Mouse (Mus musculus) hindbrain, embryonic 10.5 days (tissue): Measurements from ENCODE around the gene Synpo2. TPM values are rescaled to one million over a fixed set of nuclear protein-coding genes. Genes with fewer than 3 reads are reported as not detected.

ENCODE experiments used
- DNase-seq: peaks from one replicate; pipeline ENCODE4 v3.0.0-alpha.2; 2017; ENCODE audit warnings: low spot score
- H3K27ac ChIP-seq: fragments of 300-500 bp; sonication (generic); 2 replicates; pipeline ENCODE4 v1.5.1; 2016; ENCODE audit warnings: mild to moderate bottlenecking, moderate library complexity
- H3K27me3 ChIP-seq: fragments of 300-500 bp; sonication (generic); 2 replicates; pipeline ENCODE4 v1.6.1; 2016; ENCODE audit warnings: mild to moderate bottlenecking; ENCODE audit not compliant: poor library complexity, insufficient read depth, severe bottlenecking
- H3K36me3 ChIP-seq: fragments of 300-500 bp; sonication (generic); 2 replicates; pipeline ENCODE4 v1.6.1; 2016; ENCODE audit warnings: mild to moderate bottlenecking, moderate library complexity
- H3K4me1 ChIP-seq: fragments of 300-500 bp; sonication (generic); replicated peaks from 2 replicates; pipeline ENCODE4 v1.6.1; 2016; ENCODE audit warnings: mild to moderate bottlenecking
- H3K4me3 ChIP-seq: fragments of 300-500 bp; sonication (generic); 2 replicates; pipeline ENCODE4 v1.5.1; 2016; ENCODE audit warnings: mild to moderate bottlenecking, moderate library complexity
- H3K9me3 ChIP-seq: fragments of 300-500 bp; sonication (generic); 2 replicates; pipeline ENCODE4 v1.6.1; 2016; ENCODE audit warnings: mild to moderate bottlenecking, moderate library complexity
- WGBS: fragments of 180-500 bp; shearing (Covaris S2); methylation state at CpG from one replicate; pipeline ENCODE4 v1.1.7; 2016; 5-methylcytosine and 5-hydroxymethylcytosine counted together
- polyA plus RNA-seq: library from polyadenylated mRNA; unstranded; fragments of >200 nt; fragmentation: Nextera tagmentation; extraction: Ambion mirVana; gene quantifications from 2 replicates; pipeline ENCODE4 v1.2.1, GENCODE M21; 2016

Gene Synpo2
- polyA plus RNA-seq, 1 experiment from 2014 or later: 2.8 TPM

DNA sequence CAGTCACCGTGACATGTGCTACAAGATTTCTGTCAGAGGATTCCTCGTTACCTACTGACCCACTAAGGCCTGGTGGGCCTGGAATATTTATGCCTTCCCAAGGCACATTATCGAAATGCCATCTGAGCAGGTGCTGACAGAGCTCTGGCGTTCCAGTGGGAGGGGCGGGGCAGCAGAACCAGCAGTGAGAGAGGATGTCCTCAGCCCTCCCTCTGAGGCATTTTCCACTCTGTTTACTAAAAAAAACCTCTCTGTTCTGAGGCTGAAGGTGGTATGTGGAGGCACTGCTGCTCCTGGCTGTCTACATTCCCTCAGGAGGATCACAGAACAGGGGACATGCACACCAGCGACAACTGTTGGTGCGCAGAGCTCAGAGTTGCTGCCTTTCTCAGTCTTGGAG lies 1.1 kb upstream of the Synpo2 start:
- Histone ChIP-seq H3K27ac (no peak overlapping the region), H3K9me3 (no peaks in the 10 kb centered on the region), H3K4me3 (no peak overlapping the region), H3K36me3 (no peaks in the 10 kb centered on the region), H3K4me1 (peaks cover 20% of the 10 kb centered on the region), H3K27me3 (peaks cover 24% of the 10 kb centered on the region)
- WGBS: 18% methylated on average over 7 of the region's 7 CpGs
- DNase-seq: peak; percentile 15

DNA sequence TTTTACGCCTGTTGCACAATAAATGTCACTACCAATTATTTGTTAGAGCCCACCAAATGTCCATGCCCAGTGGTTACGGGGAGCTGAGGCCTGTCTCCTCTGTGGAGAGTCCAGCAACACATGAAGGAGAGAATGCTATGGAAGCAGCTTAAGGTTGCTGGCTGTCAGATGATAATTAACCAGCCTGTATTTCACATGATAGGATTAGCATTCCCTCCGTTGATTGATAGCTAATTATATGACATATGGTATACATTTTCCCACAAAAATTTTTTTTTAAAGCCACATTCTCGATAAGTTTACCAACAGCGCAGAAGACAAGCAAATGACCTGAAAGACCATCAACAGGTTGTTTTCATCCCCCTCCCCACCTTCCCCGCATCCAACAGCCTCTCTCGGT lies 454 bp downstream of the Synpo2 start:
- no peak for DNase-seq
- peaks cover 20% of the 10 kb centered on the region for H3K4me1 ChIP-seq
- peaks cover 24% of the 10 kb centered on the region for H3K27me3 ChIP-seq
- H3K36me3 ChIP-seq: no peaks in the 10 kb centered on the region
- no peak overlapping the region for H3K27ac ChIP-seq
- WGBS: 18% methylated on average over 7 of the region's 7 CpGs
- peak overlapping the region; percentile 59 for H3K4me3 ChIP-seq
- H3K9me3 ChIP-seq: peaks cover 5% of the 10 kb centered on the region; the same call in 1 of the 2 replicates

DNA sequence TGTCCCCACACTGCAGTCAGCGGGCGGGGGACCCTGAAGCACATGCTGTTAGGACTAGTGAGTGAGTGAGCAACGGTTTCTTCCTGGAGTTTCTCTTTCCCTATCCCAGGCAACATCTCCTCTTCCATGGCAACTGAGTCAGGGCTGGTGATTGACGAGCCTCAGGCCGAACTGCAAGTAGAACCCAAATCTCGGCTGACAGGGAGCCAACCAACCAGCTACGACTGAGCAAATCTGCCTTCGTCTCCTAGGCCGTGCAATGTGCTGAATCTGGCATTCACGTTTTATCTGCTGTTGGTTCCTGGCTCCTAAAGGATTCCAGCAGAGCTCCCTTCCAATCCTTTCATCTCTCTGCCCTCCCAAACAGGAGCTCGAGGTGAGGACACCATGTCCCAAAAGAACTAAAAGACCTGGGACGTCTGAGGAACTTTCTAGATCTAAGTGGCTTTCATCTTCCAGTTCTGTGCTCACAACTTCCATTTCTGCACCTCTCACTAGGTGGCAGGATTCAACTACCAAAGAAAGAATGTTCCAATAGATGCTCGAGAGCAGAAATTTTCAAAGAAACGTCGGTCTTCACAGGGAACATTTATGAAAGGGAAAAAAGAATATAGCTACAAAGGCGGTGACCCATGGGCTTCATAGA lies 1.6 kb downstream of the Synpo2 start:
- no peak overlapping the region for H3K4me3 ChIP-seq
- peaks cover 24% of the 10 kb centered on the region for H3K27me3 ChIP-seq
- DNase-seq: no peak
- no peaks in the 10 kb centered on the region for H3K36me3 ChIP-seq
- H3K4me1 ChIP-seq: peaks cover 20% of the 10 kb centered on the region
- 51% methylated on average over 16 of the region's 16 CpGs for WGBS
- H3K27ac ChIP-seq: no peak overlapping the region
- H3K9me3 ChIP-seq: peaks cover 5% of the 10 kb centered on the region; the same call in 1 of the 2 replicates

DNA sequence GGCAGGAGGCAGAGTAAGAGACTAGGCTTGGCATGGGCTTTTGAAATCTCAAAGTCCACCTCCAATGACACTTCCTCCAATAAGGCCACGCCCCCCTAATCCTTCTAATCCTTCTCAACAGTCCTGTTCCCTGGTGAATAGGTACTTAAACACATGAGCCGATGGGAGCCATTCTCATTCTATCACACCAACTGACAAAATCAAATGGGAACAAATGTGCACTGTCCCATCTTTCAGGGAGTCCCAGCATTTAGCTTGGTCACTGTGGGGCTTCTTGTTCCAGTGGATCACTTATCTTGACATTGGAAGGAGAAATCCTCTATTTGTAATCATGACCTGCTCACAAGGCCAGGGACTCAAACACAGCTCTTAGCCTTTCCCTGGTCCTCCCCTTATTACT lies 4.3 kb downstream of the Synpo2 start:
- 87% methylated on average over 2 of the region's 2 CpGs for WGBS
- peaks cover 5% of the 10 kb centered on the region; the same call in 1 of the 2 replicates for H3K9me3 ChIP-seq
- DNase-seq: no peak
- H3K36me3 ChIP-seq: no peaks in the 10 kb centered on the region
- H3K27ac ChIP-seq: no peak overlapping the region
- H3K27me3 ChIP-seq: peaks cover 14% of the 10 kb centered on the region
- H3K4me1 ChIP-seq: peaks cover 11% of the 10 kb centered on the region
- no peak overlapping the region for H3K4me3 ChIP-seq

DNA sequence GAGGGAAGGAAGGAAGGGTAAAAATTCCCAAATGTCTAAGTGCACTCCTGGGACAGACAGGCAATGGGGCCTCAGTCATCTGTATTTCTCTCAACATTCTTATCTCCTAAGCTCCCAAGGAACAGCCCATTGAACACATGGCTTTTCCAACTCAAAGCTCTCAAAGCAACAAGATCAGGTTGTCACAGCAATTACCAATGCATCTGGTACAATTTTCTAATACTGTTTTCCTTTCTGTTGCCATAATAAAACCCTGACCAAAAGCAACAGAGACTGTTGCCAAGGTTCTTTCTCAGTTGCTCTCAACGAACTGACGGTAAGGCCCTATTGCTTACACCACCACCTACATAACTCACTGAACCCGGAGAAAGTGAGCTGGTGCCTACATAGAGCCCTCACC lies 8.7 kb downstream of the Synpo2 start:
- Histone ChIP-seq H3K9me3 (peaks cover 5% of the 10 kb centered on the region; the same call in 1 of the 2 replicates), H3K27ac (no peak overlapping the region), H3K36me3 (no peaks in the 10 kb centered on the region), H3K27me3 (no peaks in the 10 kb centered on the region), H3K4me1 (no peaks in the 10 kb centered on the region), H3K4me3 (no peak overlapping the region)
- DNase-seq: no peak
- WGBS: 92% methylated on average over 3 of the region's 3 CpGs

DNA sequence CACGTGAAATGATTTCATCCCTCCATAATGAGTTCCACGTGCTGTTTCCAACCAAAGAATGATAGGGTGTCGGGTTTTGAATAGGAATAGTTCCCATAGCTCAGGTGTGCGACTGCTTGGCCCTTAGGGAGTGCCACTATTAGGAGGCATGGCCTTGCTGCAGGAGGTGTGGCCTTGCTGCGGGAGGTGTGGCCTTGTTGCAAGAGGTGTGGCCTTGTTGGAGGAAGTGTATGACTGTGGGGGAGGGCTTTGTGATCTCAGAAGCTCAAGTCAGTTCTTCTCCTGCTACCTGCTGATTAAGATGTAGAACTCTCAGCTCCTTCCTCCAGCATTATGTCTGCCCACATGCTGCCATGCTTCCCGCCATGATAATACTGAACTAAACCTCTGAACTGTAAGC lies 17.3 kb downstream of the Synpo2 start:
- WGBS: 59% methylated on average over 6 of the region's 6 CpGs
- Histone ChIP-seq H3K27ac (no peak overlapping the region), H3K4me1 (no peaks in the 10 kb centered on the region), H3K36me3 (no peaks in the 10 kb centered on the region), H3K4me3 (no peak overlapping the region), H3K27me3 (no peaks in the 10 kb centered on the region), H3K9me3 (no peaks in the 10 kb centered on the region)
- no peak for DNase-seq

DNA sequence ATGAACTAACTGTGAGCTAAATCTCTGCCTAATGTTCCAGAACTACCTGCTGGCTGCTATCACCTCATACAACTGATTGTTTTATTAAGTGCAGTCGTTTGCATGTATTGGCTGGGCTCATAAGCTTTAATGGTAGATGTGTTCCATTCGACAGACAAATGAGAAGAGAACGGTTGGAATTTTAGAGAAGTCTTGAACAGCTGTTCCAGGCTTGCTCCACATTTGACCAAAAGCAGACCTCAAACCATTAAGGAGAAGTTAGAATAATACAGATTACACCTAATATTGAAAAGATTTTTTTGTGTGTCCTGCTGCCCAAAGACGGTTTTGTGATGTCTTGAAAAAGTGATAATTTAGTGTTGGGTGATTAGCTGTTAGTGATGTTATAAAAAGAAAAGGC lies 27.1 kb downstream of the Synpo2 start:
- H3K4me1 ChIP-seq: no peaks in the 10 kb centered on the region
- WGBS: 86% methylated on average over 4 of the region's 4 CpGs
- no peaks in the 10 kb centered on the region for H3K9me3 ChIP-seq

DNA sequence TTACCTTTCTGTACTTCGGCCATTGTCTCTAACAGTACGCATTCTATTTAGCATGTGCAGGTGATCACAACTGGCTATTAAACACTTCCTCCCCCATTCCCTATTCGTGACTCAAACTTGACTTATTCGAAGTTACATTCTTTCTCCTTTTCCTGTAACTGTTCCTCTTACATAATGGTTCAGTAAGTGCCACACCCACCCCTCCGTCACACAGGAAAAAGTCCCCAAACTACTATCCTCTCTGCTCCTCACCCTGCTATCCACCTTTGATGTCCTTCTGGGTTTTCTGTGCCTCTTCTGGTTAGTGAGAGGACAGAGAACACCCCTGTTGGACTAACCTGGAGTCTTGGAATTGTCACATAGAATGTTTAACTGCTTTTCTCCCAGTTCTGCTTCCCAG lies 28.6 kb downstream of the Synpo2 start:
- no peaks in the 10 kb centered on the region for H3K9me3 ChIP-seq
- WGBS: 88% methylated on average over 5 of the region's 5 CpGs
- no peaks in the 10 kb centered on the region for H3K36me3 ChIP-seq
- no peaks in the 10 kb centered on the region for H3K27me3 ChIP-seq
- H3K4me1 ChIP-seq: no peaks in the 10 kb centered on the region
- H3K27ac ChIP-seq: no peak overlapping the region
- no peak for DNase-seq
- no peak overlapping the region for H3K4me3 ChIP-seq

More for the DNA sequence above, 27.1 kb downstream of the Synpo2 start:
- no peak for DNase-seq
- Histone ChIP-seq H3K36me3 (no peaks in the 10 kb centered on the region), H3K27me3 (no peaks in the 10 kb centered on the region), H3K27ac (no peak overlapping the region), H3K4me3 (no peak overlapping the region)

DNA sequence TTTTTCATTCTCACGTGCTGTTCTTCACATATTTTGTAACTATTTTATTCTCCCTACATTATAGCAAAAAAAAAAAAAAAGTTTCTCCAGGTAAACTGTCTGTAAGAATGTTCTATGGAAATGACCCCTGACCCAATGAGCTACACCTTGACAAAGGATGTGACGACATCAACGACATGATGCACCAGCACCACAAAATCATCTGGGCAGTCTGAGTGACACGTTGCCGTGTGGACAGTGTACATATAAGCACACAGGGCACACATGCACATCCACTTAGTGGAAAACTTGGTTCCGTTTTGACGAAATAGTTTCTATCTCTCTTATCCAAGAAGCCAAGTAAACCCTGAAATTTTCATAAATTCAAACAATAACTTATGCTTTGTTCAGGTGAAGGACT lies 30.5 kb downstream of the Synpo2 start:
- Histone ChIP-seq H3K4me3 (no peak overlapping the region), H3K27me3 (no peaks in the 10 kb centered on the region), H3K36me3 (no peaks in the 10 kb centered on the region), H3K27ac (no peak overlapping the region), H3K4me1 (no peaks in the 10 kb centered on the region), H3K9me3 (no peaks in the 10 kb centered on the region)
- 87% methylated on average over 7 of the region's 7 CpGs for WGBS
- DNase-seq: no peak

DNA sequence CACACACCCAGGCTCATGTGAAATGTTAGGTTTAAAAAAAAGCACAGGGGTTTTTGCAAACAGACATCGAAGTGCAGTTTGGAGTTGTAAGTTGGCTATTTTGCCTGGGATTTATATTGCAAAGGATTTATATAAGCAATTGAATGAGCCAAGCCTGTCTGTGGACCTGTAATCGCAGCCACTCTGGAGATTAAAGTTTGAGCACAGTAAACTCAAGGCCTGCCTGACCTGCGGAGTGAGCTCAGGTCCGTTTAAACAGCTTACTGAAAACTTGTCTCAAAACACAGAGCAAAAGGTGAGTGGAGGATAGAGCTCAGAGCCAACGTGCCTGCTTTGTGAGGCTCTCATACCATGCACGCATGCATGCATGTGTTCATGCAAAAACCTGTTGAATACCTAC lies 30.9 kb downstream of the Synpo2 start:
- WGBS: 76% methylated on average over 6 of the region's 6 CpGs
- H3K27ac ChIP-seq: no peak overlapping the region
- H3K4me1 ChIP-seq: no peaks in the 10 kb centered on the region
- H3K4me3 ChIP-seq: no peak overlapping the region
- H3K9me3 ChIP-seq: no peaks in the 10 kb centered on the region
- no peak for DNase-seq
- no peaks in the 10 kb centered on the region for H3K36me3 ChIP-seq
- H3K27me3 ChIP-seq: no peaks in the 10 kb centered on the region

DNA sequence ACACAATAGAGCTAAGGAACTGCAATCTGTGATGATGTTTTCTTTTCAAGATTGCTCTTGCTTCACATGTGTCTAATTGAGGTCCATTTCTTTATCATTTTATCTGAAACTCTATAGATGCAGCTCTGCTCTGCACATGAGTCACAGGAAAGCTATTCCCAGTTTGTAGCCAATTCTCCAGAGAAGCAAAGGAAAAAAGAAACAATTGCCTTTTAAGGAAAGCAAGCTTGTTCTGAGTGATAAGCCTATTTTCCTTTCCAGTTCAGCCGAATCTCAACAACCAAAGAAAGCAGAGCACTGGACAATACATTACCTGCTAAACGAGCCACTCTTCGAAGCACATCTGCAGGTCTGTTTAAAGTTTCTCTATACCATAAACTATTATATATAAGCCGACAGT lies 31.3 kb downstream of the Synpo2 start:
- Histone ChIP-seq H3K9me3 (no peaks in the 10 kb centered on the region), H3K4me3 (no peak overlapping the region), H3K27ac (no peak overlapping the region), H3K27me3 (no peaks in the 10 kb centered on the region), H3K4me1 (no peaks in the 10 kb centered on the region), H3K36me3 (no peaks in the 10 kb centered on the region)
- no peak for DNase-seq
- 71% methylated on average over 4 of the region's 4 CpGs for WGBS

DNA sequence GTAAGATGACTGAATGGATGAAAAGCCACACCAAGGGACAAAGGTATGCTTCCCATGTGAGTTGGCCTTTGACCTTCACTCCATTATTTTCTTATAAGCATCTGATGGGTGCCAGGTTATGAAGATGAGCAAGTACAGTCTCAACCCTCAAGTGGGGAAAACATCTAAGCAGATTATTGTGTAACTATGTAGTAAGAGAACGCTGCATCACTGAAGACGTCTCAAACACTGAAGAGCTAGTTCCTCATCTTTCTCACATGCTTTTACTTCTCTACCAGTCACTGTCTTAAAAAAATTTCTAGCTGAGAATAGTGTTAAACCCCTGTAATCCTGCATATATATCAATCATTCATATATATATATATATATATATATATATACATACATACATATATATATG lies 34.2 kb downstream of the Synpo2 start:
- no peak overlapping the region for H3K4me3 ChIP-seq
- H3K4me1 ChIP-seq: no peaks in the 10 kb centered on the region
- WGBS: 92% methylated on average over 2 of the region's 2 CpGs
- no peak for DNase-seq
- H3K27me3 ChIP-seq: no peaks in the 10 kb centered on the region
- no peaks in the 10 kb centered on the region for H3K9me3 ChIP-seq
- H3K27ac ChIP-seq: no peak overlapping the region
- H3K36me3 ChIP-seq: no peaks in the 10 kb centered on the region

DNA sequence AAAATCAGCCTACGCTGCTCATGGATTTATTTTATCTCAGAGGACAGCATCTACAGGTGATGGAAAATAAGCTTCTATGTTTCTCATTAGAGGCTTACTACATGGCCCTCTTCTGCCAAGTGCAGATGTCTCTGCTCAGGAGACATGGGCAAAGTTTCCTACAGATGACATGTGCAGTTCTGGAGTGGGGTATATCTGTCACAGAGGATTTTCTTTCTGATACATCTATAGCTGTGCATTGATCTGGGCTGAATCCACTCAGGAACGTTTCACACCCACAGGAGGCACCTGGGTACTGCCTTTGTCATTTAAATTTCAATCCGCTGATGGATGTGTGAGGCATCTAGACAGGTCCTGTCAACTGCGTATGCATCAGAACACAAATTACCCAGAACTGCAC lies 42.2 kb downstream of the Synpo2 start:
- H3K4me1 ChIP-seq: no peaks in the 10 kb centered on the region
- no peak overlapping the region for H3K4me3 ChIP-seq
- 85% methylated on average over 4 of the region's 4 CpGs for WGBS
- no peaks in the 10 kb centered on the region for H3K27me3 ChIP-seq
- no peaks in the 10 kb centered on the region for H3K9me3 ChIP-seq
- no peaks in the 10 kb centered on the region for H3K36me3 ChIP-seq
- no peak overlapping the region for H3K27ac ChIP-seq
- no peak for DNase-seq

DNA sequence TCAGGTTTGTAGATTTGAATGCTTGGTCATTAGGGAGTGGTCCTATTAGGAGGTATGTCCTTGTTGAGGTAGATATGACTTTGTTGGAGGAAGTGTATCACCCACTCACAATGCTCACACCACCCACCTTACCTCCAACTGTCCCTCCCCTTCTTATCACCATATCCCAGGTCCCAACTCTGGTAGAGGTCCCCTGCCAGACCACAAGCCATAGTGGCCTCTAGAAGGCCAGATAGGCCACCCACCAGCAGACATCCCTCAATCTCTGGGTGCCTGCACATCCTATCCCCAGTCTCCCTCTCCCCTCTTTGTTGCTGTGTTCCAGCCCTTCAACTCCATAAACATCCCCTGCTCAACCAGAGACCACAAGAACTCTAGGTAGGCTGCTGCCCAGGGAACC lies 44.3 kb downstream of the Synpo2 start:
- H3K27me3 ChIP-seq: no peaks in the 10 kb centered on the region
- H3K4me1 ChIP-seq: peaks cover 4% of the 10 kb centered on the region; the same call in 1 of the 2 replicates
- H3K4me3 ChIP-seq: no peak overlapping the region
- H3K9me3 ChIP-seq: no peaks in the 10 kb centered on the region
- DNase-seq: no peak
- no peak overlapping the region for H3K27ac ChIP-seq
- no peaks in the 10 kb centered on the region for H3K36me3 ChIP-seq
